Mouse (Mus musculus): ENCODE results near the gene Faap100. TPM values are rescaled to one million over a fixed set of nuclear protein-coding genes. Genes with fewer than 3 reads are reported as not detected.
"Not testable (repeated sequence)": the region's sequence is repeated elsewhere in the genome, so short reads cannot be mapped to it uniquely, and the experiment has no call there.

Gene Faap100
- total RNA-seq, 2 experiments from 2014 or later = 18.5 to 18.8 TPM

GRCm38 (mm10) chr11:120355277-120356039, 23.1 kb downstream of the Faap100 start:
- intact Hi-C loops (cut with DNase I) = no loop called here
- H3K4me3 ChIP-seq = no peak overlapping the region
- no peak overlapping the region for H3K27ac ChIP-seq
- no peak for TF ChIP-seq CTCF (IDR thresholded peaks at IDR 0.05)
- peak; percentile 8 for DNase-seq

- Histone ChIP-seq H3K4me3 (no peak overlapping the region), H3K27ac (peak overlapping the region; percentile 100)
- DNase-seq = peak; percentile 46
- intact Hi-C loops (cut with DNase I) = no loop called here
- no peak for TF ChIP-seq CTCF (IDR thresholded peaks at IDR 0.05)
These were observed 24.0 kb downstream of the Faap100 start for GRCm38 (mm10) chr11:120354304-120355276.

GRCm38 (mm10) chr11:120353500-120354303, 24.9 kb downstream of the Faap100 start:
- Histone ChIP-seq H3K27ac (peak overlapping the region; percentile 100), H3K4me3 (peak overlapping the region; percentile 65)
- peak; percentile 89 for TF ChIP-seq CTCF (IDR thresholded peaks at IDR 0.05)
- intact Hi-C loops (cut with DNase I) = no loop called here
- peak; percentile 93 for DNase-seq

GRCm38 (mm10) chr11:120352571-120353290, 25.8 kb downstream of the Faap100 start:
- intact Hi-C loops (cut with DNase I) = no loop called here
- H3K27ac ChIP-seq = peak overlapping the region; percentile 100
- no peak for TF ChIP-seq CTCF (IDR thresholded peaks at IDR 0.05)
- DNase-seq = peak; percentile 46
- H3K4me3 ChIP-seq = no peak overlapping the region

GRCm38 (mm10) chr11:120352093-120352350, 26.5 kb downstream of the Faap100 start:
- H3K27ac ChIP-seq = peak overlapping the region; percentile 100
- intact Hi-C loops (cut with DNase I) = not testable (repeated sequence)

GRCm38 (mm10) chr11:120351250-120352092, 27.1 kb downstream of the Faap100 start:
- H3K27ac ChIP-seq = peak overlapping the region; percentile 100
- H3K4me3 ChIP-seq = peak overlapping the region; percentile 98
- DNase-seq = peak; percentile 30
- intact Hi-C loops (cut with DNase I) = no loop called here
- TF ChIP-seq CTCF (IDR thresholded peaks at IDR 0.05) = no peak

More at GRCm38 (mm10) chr11:120352093-120352350, 26.5 kb downstream of the Faap100 start:
- H3K4me3 ChIP-seq = not testable (repeated sequence)
- peak; percentile 21 for DNase-seq

- intact Hi-C loops (cut with DNase I) = no loop called here
- no peak for TF ChIP-seq CTCF (IDR thresholded peaks at IDR 0.05)
- H3K4me3 ChIP-seq = peak overlapping the region; percentile 98
- DNase-seq = peak; percentile 54
- peak overlapping the region; percentile 100 for H3K27ac ChIP-seq
These were observed 27.9 kb downstream of the Faap100 start for GRCm38 (mm10) chr11:120350711-120351110.

GRCm38 (mm10) chr11:120349986-120350702, 28.4 kb downstream of the Faap100 start:
- H3K4me3 ChIP-seq = peak overlapping the region; percentile 98
- no peak; the same call in 1 of the 2 replicates for TF ChIP-seq CTCF (IDR thresholded peaks at IDR 0.05)
- peak; percentile 97 for DNase-seq
- intact Hi-C loops (cut with DNase I) = loop anchor here (2.0 kb wide), 1 partner anchor 29 kb away; the partner anchor contains the start of gene Faap100
- H3K27ac ChIP-seq = peak overlapping the region; percentile 100

GRCm38 (mm10) chr11:120349371-120349985, 29.1 kb downstream of the Faap100 start:
- no peak for TF ChIP-seq CTCF (IDR thresholded peaks at IDR 0.05)
- Histone ChIP-seq H3K4me3 (peak overlapping the region; percentile 98), H3K27ac (peak overlapping the region; percentile 100)
- intact Hi-C loops (cut with DNase I) = loop anchor here (2.0 kb wide), 1 partner anchor 29 kb away; the partner anchor contains the start of gene Faap100
- DNase-seq = peak; percentile 65

All from gastrocnemius, adult 2 months (tissue).